Mouse (Mus musculus) CD4-positive, CD25-positive, alpha-beta regulatory T cell, adult 2 months (primary cell): ENCODE measurements around the gene Rag2.

Source experiments
- DNase-seq: peaks from one replicate; pipeline ENCODE4 v3.0.0-alpha.2; 2012; ENCODE audit warnings: low read depth, low spot score

Rag2 gene

DNA sequence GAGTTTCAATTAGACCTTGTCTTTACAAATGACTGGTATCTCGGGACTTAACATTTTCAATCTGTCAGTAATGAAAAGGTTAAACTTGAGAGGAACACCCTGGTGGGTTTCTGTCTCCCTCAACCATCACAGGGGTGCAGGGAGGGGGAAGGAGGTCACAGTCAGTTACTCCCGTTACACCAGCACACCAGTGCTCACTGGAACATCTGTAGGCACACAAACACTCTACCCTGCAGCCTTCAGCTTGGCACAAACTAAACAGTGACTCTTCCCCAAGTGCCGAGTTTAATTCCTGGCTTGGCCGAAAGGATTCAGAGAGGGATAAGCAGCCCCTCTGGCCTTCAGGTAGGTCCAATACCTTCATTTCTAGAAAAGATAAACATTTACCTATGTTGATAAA lies at the start of gene Rag2:
Gene Rag2, plus strand, starts transcription at position 193 of the 400 bp plus-strand sequence.
- no peak for DNase-seq

- no peak for DNase-seq
These were observed 47.3 kb upstream of the Rag2 start for GRCm38 (mm10) chr2:101577243-101577642.

DNA sequence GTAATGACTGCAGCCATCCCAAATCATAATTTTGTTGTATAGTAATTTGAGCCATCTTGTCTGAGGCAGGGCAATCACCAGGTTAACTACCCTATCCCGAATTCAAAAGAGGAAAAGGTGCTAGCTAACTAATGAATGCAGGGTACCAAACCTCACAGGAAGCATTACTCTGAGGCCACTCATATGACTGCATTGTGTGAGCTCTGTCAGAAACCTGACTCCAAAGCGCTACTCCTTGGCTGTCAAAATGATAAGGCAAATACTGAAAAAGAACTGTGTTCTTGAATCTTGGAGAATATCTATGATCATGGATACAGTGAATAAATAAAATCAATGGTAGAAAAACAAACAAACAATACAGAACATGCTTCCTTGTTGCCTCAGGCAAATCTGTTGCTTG lies 44.5 kb upstream of the Rag2 start:
- DNase-seq, result no peak

GRCm38 (mm10) chr2:101580428-101580827 lies 44.1 kb upstream of the Rag2 start:
- no peak for DNase-seq

DNA sequence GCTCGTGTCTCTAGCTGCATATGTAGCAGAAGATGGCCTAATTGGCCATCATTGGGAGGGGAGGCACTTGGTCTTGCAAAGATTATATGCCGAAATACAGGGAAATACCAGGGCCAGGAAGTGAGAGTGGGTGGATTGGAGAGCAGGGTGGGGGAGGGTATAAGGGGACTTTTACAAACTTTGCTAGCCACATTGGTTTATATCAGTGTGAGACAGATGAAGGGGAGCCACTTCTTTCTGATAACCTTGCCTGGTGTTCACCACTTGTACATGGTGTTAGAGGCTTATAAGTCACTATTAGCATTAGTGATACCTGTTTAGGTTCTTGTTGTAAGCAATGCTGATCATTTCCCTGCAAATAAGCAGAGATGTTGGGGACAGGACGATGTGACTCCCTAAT lies 43.5 kb upstream of the Rag2 start:
- no peak for DNase-seq

DNA sequence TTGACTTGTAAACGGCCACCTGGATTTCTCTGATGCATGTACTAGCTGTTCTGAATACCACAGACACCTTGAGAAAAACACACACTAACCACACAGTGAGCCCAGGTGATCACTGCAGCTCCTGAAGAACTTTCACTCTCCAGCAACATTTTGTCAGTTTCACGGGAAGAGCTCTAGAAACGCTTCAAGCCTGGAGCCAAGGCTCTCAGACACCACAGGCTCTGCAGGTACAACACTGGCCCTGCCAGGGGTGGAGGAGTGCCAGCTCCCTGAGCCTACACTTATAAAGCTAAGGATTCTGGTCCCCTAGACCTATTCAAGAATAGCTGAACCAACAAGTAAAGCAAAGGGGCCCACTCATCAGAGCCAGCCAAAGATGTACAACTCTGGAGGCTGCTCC lies 43.1 kb upstream of the Rag2 start:
- no peak for DNase-seq

DNA sequence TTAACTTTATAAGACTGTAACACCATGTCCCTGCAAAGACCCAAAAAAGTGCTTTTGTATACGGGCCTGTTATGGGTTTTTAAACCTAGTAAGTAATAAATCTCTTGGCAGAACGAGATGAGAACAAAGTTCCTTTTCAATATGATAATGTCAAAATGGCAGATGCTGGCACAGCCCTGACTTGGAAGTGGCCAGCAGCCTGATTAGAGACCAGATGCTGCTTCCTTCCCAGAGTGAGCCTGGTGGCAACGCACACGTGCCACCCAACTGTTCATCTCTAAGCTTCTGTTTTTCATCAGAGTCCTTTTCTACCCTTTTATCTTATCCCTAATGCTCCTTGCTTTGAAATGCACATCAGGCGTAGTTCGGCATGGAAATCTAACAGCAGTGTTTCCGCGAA lies 33.2 kb upstream of the Rag2 start:
- DNase-seq, result no peak

DNA sequence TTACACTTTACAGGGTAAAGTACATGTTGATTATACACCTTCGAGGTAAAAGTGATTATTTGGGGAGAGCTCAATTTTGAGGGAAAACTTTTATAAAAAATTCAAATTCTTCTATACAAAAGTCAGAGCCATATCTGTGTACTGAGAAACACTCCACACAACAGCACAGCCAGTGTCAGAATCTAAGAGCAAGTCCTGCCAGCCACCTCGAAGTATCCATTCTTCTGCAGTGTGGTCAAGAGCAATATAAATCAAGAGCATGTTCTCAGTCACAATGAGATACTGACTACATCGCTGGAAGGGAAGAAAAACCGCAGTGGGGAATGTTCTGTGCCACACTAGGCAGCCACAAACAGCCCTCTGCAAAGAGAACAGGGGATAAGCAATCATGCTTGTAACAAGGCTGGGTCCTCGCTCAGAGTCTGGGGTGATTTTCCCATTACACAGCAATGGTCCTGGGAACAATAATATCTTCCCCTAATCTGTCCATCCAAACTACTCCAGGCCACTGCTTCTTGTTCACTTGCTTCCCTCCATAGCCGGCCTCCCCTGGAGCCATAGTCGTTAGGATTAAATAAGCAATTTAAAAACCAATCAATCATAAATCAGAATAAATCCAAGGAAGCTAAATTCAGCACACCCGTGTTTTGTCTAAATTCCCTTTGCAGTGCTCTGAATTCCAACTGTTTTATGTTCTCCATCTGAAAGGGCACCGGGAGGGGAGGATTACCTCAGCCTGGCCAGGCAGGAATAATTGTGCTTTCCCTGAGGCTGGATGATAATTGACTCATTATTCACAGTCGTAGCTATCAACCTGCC lies 32.3 kb upstream of the Rag2 start:
- DNase-seq, result no peak

DNA sequence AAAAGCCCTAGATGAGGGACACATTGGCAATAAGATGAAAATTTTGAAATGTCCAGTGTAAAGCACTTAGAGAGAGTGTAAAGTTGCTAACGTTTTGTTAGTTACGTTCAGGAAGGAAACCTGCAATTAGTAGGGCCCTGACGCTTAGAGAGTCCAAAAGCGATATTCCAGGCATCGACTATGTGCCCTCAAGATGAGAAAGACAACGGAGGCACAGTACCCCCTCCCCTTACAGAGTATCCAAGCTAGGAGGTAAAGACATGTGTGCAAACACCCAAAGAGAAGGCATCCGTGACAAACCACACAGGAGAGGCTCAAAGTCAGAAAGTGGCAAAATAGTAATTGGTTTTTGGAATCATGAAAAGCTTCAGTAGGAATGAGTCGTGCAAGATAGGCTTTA lies 31.6 kb upstream of the Rag2 start:
- no peak for DNase-seq

- no peak for DNase-seq
These were observed 29.8 kb upstream of the Rag2 start for GRCm38 (mm10) chr2:101594681-101595080.

GRCm38 (mm10) chr2:101597186-101597585 lies 27.3 kb upstream of the Rag2 start:
- DNase-seq, result peak; percentile 55

- no peak for DNase-seq
These were observed 26.0 kb upstream of the Rag2 start for GRCm38 (mm10) chr2:101598190-101599181.

DNA sequence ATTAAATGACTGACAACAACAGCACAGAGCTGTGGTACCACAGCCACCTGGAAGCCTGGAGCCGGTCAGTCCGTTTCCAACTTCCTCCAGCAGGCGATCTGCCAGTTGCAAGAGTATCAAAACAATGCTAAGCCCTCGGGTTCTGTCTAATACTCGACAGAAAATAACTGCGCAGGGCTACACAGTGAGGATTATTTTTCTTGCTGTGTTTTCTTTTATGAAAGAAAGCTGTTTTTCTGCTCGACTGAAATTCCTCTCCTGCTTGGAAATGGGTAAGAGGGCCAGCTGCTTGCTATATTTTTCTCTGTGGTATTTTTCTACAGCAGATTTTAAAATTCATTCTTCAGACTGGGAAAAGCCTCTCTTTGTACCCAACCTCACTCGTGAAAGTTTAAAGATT lies 23.8 kb upstream of the Rag2 start:
- DNase-seq, result peak; percentile 21

- DNase-seq, result no peak
These were observed 21.4 kb upstream of the Rag2 start for GRCm38 (mm10) chr2:101603099-101603498.

DNA sequence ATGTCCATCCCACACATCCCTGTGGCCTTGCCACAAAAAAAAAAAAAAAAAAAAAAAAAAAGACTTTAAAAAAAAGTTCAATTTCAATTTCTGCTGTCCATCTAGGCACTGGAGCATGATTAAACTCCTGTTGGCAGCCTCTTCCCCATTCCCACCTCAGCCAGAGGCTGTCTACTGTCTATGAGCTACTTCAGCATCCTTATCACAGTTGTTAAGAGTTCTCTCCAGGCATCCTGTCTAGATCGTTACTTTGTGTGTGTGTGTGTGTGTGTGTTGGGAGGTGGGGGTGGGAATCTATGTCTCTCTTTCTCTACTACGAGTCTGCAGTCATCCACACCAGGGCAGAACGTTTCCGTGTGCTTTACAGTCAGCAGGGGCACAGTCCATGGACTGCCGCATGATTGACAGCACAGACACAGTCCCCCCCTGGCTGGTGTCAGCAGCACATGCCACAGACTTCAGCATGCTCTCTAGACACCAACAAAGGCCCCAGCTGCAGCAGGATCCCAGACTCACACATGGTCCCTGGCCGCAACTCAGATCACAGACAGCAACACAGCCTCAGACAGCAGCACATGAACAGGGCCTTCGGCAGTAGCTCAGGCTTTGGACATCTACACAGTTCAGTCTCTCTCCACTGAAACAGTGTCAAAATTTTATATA lies 16.2 kb upstream of the Rag2 start:
- DNase-seq, result no peak

GRCm38 (mm10) chr2:101610861-101611260 lies 13.7 kb upstream of the Rag2 start:
- DNase-seq, result no peak

GRCm38 (mm10) chr2:101615464-101616305 lies 8.8 kb upstream of the Rag2 start:
- DNase-seq, result peak; percentile 64

- no peak for DNase-seq
These were observed 6.1 kb upstream of the Rag2 start for GRCm38 (mm10) chr2:101618373-101618772.

- no peak for DNase-seq
These were observed 3.6 kb upstream of the Rag2 start for GRCm38 (mm10) chr2:101620899-101621298.

- no peak for DNase-seq
These were observed 2.9 kb upstream of the Rag2 start for GRCm38 (mm10) chr2:101621611-101622010.

- no peak for DNase-seq
These were observed 1.5 kb upstream of the Rag2 start for GRCm38 (mm10) chr2:101623042-101623441.
